Mouse (Mus musculus): Measurements from ENCODE around the gene Rxfp2.

Gene Rxfp2

DNA sequence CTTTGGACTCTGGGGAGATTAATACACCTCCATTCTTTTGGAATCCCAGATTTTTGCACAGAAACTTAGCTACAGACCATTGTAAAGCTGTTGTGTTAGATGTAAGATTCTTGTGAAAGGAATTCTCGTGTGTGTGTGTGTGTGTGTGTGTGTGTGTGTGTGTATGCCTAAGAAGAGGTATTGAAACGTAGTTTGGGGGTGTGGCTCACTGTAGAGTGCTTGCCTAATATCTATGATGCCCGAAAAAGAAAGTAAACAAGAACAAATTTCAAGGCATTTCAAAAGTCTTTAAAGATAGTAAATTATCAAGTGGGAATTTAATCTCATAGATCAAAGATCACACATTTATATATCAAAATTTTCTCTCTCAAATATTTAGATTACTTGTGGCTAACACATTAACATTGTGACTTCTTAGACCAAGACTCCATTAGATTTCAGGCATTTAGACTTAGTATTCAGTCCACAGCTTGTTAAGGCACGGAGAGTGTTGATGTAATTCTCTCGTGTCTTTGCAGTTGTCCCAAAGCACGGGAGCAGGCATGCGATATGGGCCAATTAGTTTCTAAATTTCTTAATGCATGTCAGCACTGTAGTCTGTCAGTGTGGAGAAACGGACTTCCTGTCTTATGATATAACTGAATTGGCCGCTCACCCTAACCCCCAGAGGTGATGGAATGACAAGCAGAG, 97.9 kb downstream of the Rxfp2 start:
- no peak for DNase-seq

DNA sequence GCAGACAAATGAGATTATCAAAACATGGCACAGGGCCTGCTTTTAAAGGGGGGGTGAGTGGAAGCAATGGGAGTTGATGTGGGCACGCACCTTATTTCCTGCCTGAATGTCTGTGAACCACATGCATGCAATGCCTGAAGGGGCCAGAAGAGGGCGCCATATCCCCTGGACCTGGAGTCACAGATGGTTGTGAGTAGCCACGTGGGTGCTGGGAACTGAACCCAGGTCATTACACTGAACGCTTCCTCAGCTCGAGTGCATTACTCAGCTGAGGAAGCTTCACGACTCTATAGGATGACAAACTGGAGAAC, 98.4 kb downstream of the Rxfp2 start:
- DNase-seq = peak in 1 of 2 experiments; percentile 17

DNA sequence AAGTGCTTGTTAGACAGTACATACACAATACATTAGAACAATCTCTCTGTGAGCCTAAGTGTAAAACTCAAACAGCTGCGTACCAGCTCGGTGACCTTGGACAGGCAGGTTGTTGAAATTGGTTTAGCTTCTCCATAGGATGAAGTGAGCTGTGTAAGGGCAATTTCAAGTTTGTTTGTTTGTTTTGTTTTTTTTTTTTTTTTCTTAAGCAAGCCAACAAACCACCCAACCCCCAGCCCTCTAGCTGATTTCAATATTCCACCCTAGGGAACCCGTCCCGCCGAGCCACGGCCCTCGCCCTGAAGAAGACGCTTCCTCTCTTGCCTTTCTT, 99.6 kb downstream of the Rxfp2 start:
- DNase-seq = no peak

DNA sequence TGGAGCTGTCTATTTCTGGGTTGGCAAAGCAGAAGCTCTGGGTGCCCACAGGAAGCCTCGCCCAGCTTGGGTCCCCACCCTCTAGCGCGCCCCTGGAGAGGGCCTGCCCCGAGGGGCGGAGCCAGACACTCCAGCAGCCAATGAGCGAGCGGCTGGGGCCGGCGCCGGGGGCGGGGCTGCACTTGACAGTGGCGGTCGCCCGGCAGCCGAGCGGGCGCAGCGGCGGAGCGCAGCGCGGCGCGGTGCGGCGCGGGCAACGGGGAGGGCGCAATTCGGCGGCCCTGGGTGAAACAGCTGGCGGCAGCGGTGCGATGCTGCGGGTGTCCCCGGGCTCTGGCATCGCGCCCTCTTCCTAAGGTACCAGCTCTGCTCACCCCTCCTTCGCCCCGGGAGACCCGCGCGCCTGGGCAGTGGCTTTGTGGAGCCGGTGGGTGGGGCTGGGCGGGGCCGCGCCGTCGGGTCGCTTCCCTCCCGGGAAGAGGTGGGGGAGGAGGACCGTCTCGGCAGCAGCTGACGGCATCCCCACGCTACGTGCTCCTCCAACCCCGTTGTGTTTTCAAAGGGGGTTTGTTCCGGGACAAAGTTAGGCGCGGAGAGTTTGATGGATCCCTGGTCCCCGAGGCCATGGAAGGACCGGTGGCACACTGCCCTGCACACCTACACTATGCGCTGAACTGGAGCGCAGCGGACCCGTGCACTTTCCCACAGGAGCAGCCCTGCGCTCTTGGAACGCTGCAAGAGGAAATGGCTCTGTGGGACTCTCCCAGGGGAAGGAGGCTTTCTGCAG, 100.2 kb downstream of the Rxfp2 start, which contains the start of gene Fry:
TSS of gene Fry (plus strand) at position 191 of the 787 bp plus-strand sequence.
- peak; percentile 85 to 93 for DNase-seq

DNA sequence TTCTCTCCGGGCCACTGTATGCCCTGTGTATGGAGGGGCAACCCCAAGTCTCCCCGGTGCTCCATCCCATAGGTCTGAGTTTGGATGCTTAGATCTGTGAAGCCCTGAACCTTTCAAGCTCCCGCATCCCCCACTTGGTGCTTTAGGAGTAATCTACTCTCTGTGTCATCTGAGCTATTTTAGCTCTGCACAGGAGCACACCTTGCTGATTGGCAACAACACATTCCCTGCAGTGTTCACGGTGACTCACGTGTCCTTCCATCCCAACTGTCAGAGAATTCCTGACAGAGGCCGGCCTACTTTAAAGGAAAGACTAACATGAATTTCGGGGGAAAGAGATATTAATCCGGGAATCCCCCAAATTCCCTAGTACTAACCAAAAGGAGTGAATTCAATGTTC, 102.2 kb downstream of the Rxfp2 start:
- DNase-seq = peak; percentile 37 to 56

DNA sequence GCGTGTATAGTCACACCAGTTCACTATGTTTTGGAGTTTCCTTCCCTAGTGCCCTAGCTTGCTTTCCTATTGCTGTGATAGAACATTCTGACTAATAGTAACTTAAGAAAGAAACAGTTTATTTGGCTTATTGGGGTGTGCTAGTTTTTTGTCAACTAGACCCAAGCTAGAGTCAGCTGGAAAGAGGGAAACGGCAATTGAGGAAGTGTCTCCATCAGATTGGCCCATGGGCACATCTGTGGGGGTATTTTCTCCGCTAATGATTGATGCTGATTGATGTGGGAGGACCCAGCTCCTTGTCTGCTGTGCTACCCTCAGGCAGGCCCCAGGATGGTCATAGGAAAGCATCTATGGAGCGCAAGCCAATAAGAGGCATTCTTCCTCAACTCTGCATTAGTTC, 103.6 kb downstream of the Rxfp2 start:
- DNase-seq = no peak

DNA sequence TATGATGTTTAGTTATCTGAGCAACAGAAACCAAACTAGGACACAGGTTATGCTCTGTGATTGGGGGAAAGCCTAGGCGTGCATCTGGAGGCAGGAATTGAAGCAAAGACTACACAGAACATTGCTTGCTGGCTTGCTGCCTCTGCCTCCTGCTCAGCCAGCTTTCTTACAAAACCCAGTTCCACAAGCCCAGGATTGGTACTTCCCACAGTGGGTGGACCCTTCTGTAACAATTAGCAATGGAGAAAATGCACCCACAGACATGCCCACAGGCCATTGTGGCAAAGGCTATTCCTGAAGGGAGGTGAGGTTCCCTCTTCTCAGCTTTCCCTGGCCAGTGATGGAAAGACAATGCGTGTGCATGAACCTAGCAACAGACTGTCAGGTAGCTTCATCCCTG, 104.1 kb downstream of the Rxfp2 start:
- DNase-seq = peak in 1 of 2 experiments; percentile 11

DNA sequence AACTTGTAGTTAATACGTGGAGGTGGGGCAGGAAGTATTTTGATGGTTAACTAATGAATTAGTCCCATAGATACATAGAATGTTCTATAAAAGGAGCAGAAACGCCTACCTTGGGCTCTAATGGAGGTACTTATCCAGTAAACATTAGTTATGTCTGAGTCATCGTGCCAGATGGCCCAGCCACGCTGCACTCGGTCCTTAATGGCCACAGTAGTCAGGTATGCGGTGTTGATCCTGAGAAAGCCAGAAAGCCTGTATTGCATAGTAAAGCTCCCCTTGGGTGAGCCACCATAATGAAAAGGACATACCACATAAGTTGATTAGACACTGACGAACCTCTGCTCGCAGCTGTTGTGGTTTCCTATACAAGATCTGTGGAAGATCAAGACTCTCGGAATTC, 107.4 kb downstream of the Rxfp2 start:
- DNase-seq = peak; percentile 15 to 32

DNA sequence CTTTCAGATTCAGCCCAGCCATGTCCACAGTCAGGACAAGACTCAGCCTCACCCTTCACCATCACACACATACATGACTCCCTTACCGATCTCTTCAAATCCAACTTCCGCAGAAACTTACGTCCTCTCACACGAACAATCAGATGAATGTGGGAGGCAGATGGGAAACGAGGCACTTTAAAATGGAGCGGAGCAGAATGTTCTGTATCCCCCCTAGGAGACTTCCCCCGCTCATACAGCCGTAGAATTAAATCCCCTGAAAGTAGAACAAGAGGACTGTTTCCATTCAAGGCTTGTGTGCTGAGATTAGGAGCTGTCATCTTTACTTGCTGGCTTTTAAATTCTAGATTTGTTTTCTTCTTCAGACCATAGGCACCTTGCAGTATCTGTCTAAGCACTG, 110.0 kb downstream of the Rxfp2 start:
- DNase-seq = no peak

DNA sequence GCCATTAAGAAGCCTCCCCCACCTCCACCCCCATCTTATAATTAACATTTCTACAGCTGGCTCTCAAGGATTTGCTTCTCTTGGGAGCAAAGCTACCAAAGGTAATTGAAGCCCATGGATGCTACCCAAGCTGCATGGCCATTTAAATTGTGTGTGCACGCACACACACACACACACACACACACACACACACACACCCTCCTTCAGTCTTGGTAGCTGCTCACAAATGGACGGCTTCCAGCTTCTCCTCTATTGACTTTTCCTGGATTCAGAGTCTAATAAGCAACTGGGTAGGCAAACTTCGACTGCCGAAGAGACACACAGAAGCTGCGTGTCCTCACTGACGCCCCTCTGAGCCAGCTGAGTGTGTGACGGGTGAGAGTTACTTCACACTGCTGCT, 111.7 kb downstream of the Rxfp2 start:
- no peak for DNase-seq

DNA sequence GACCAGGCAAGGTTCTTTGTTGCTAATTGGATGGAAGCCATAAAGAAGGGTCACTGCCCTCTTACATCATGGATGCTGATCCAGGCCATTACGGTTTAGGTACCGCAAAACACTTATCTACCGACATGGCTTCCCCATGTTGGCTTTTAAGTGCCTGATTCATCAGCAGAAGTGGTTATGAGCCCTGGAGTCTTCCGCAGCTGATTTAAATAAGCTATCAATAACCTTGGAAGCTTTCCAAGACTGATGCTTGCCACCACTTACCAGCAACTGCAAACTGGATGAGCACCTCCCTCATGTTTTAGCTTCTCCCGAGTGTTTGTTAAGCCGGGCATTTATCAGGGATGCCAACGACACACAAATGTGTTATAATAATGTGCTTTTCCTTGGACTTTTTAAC, 112.7 kb downstream of the Rxfp2 start:
- DNase-seq = no peak

All from cerebellum, postnatal 36 days (tissue).